Mouse (Mus musculus) T-helper 1 cell (primary cell): ENCODE measurements around the gene 2310061I04Rik.

Experiments used
- in situ Hi-C: fragments of 300-600 bp; cut with MboI, MseI; formaldehyde crosslinking; loops from one replicate; pipeline ENCODE4 v1.15.1; 2025; ENCODE audit warnings: high pct_unique_total_duplicates

Gene 2310061I04Rik

GRCm38 (mm10) chr17:35916297-35917142, 19.3 kb upstream of the 2310061I04Rik start, which contains the start of the genes Mrps18b and Ppp1r10:
Gene Mrps18b, minus strand, starts transcription at chr17:35916389.
Gene Ppp1r10, plus strand, starts transcription at chr17:35916434.
- in situ Hi-C loops = no loop called here

- in situ Hi-C loops = no loop called here
These were observed 18.5 kb upstream of the 2310061I04Rik start for GRCm38 (mm10) chr17:35915538-35916296.

DNA sequence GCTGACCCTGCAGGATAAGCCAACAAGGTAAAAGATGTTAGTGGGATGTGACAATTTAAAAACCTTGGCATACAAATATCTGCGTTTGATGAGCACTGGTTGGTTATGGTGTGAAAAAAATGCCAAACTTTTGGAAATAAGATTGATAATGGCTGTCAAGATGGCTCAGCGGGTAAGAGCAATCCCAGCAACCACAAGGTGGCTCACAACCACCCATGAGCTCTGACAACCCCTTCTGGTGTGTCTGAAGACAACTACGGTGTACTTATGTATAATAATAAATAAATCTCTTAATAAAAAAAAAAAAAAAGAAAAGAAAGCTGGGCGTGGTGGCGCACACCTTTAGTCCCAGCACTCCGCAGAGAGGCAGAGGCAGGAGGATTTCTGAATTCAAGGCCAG, 17.7 kb upstream of the 2310061I04Rik start:
- in situ Hi-C loops = no loop called here

DNA sequence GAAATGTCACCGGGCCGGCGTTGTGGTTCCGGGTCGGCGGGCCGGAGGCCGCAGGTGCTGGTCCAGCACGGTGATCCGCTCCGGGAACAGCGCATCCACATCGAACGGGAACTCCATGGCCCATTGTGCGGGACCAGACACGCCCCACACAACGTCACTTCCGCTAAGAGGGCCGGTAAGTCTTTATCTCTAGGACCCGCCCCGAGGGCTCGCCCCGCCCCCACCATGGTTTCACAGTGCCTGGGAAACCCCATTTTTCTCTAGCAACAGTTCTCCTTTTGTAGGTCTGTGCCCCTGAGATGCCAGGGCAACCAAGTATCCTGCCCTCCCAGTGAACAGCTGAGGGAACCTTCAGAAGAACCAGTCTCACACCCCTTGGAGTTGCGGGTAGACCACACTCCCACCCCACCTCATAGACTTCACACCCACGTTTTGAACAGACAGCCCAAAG, 12.7 kb upstream of the 2310061I04Rik start, which contains the start of gene Atat1:
Gene Atat1 (minus strand): TSS at position 157 of the 451 bp plus-strand sequence.
- in situ Hi-C loops = loop anchor here (5.0 kb wide), 1 partner anchor 83 kb away; no protein-coding TSS in a partner anchor

GRCm38 (mm10) chr17:35909186-35909918, 12.1 kb upstream of the 2310061I04Rik start:
- in situ Hi-C loops = loop anchor here (5.0 kb wide), 1 partner anchor 82 kb away; no protein-coding TSS in a partner anchor

GRCm38 (mm10) chr17:35907609-35908008, 10.4 kb upstream of the 2310061I04Rik start:
- in situ Hi-C loops = loop anchor here (5.0 kb wide), 1 partner anchor 80 kb away; no protein-coding TSS in a partner anchor

- in situ Hi-C loops = loop anchor here (5.0 kb wide), 1 partner anchor 78 kb away; no protein-coding TSS in a partner anchor
These were observed 8.4 kb upstream of the 2310061I04Rik start for GRCm38 (mm10) chr17:35905587-35905986.

GRCm38 (mm10) chr17:35903992-35904355, 6.7 kb upstream of the 2310061I04Rik start:
- in situ Hi-C loops = no loop called here

GRCm38 (mm10) chr17:35903343-35903991, 6.2 kb upstream of the 2310061I04Rik start:
- in situ Hi-C loops = no loop called here

DNA sequence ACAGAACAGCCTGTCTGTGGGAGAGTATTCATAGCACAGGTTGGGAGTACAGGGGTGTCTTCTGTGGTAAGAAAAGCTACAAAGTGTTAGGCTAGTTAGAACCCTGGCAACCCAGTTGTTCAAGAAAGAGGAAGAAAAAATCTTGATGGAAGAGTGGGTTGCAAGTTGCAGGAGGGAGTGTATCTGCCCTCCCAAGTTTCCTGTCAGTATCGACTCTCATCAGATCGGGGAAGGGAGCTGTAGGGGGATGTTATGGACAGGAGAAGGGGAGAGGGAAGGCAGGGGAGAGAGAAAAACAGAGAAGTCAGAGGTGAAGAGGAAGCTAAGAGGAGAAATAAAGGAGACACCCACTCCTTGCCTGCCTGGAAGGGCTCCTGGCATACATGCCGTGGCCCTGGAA, 3.4 kb upstream of the 2310061I04Rik start:
- in situ Hi-C loops = no loop called here

- in situ Hi-C loops = no loop called here
These were observed 678 bp upstream of the 2310061I04Rik start for GRCm38 (mm10) chr17:35897644-35898573.

GRCm38 (mm10) chr17:35887725-35888124, 9.5 kb downstream of the 2310061I04Rik start:
- in situ Hi-C loops = no loop called here

GRCm38 (mm10) chr17:35883777-35884176, 13.5 kb downstream of the 2310061I04Rik start:
- in situ Hi-C loops = no loop called here

GRCm38 (mm10) chr17:35882924-35883323, 14.3 kb downstream of the 2310061I04Rik start:
- in situ Hi-C loops = no loop called here

DNA sequence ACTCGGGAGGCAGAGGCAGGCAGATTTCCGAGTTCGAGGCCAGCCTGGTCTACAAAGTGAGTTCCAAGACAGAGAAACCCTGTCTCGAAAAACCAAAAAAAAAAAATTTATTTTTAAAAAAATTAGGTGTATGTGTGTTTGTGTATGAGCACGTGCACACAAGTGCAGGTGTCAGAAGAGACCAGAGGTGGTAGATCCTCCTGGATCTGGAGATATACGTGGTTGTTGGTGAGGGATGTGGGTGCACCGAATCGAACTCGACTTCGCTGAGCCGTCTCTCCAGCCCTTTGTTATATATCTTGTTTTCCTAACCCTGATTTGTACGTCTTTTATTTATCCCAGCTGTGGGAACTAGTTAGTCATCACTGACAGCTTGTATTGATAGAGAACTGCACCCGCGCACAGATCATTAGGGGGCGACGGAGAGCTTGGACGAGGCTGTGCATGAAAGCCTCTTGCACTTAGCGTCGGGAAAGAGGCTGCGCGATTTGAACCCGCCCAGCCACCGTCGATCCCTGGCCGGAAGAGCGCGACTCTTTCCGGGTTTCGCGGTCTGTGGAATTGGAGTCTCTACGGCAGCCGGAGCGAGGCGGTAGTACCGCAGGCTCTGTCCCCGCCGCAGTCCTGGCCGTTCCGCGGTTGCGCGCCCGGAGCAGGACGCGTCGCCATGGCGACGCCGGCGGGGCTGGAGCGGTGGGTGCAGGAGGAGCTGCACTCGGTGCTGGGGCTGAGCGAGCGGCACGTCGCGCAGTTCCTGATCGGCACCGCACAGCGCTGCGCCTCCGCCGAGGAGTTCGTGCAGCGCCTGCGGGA, 17.8 kb downstream of the 2310061I04Rik start, which contains the start of gene Dhx16:
Gene Dhx16 (plus strand): TSS at position 575 of the 813 bp plus-strand sequence.
- in situ Hi-C loops = no loop called here

DNA sequence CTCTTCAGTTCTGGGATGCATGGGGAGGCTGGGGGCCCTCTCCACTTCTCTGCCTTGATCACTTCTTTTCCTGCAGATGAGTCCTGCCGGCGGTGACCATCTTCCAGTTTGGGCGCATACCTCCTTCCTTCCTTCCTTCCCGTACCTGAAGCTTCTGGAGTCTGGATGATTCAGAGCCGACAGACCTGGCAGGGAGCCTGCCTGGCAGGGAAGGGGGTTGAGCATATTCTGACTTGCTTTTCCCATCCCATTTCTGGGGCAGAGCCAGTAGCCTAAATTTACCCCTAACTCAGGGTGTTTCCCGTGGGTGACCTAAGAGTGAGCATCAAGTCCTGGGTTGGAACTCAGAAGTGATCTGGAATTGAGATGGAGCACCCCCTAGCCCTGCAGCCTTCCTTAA, 22.5 kb downstream of the 2310061I04Rik start:
- in situ Hi-C loops = loop anchor here (25.0 kb wide), 1 partner anchor 1687 kb away; the partner anchor contains the start of genes Psmb8, Psmb9 and Tap1

DNA sequence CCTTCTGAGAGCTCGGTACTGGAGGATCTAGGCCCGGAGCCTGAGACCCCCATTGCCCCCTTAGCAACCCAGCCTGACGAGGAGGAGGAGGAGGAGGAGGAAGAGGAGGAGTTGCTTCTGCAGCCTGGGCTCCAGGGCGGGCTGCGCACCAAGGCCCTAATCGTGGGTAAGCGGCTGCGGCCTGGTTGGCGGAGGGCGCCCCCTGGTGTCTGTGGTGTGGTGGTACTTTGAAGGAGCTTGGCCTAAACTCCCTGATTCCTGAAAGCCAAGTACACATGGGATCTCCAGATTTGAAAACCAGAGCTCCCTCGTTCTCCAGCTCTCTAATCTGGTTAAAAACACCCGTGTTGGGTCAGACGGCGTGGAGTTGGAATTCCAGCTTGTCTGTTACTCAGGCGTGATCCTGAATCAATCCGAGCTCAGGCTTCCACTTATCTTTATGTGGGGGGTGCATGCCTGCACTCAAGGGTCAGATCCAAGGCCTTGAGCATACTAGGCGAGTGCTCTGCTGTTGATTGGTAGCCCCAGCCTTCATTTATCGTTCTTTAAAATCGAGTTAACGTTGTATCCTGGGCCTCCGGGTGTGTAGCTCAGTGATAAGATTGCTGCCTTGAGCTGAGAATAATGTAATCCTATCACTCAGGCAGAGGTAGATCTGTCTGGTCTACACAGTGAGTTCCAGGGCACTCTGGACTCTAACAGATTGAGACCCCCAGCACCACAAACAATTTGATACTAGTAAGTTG, 23.3 kb downstream of the 2310061I04Rik start:
- in situ Hi-C loops = loop anchor here (25.0 kb wide), 1 partner anchor 1687 kb away; the partner anchor contains the start of genes Psmb8, Psmb9 and Tap1
